Mouse (Mus musculus) liver, postnatal 0 days (tissue): ENCODE measurements around the gene Tgfb3. TPM values are rescaled to one million over a fixed set of nuclear protein-coding genes. Genes with fewer than 3 reads are reported as not detected.

Experiments
- ATAC-seq: fragments of 200-750 bp; cut with Nextera tagmentation; 2 replicates; pipeline ENCODE4 v1.8.0; 2017; ENCODE audit warnings: mild to moderate bottlenecking, moderate library complexity
- DNase-seq: peaks from one replicate; pipeline ENCODE4 v3.0.0-alpha.2; 2016
- H3K27ac ChIP-seq: fragments of 300-500 bp; sonication (generic); 2 replicates; pipeline ENCODE4 v1.5.1; 2014; ENCODE audit warnings: antibody characterized with exemption, moderate library complexity, mild to moderate bottlenecking, low read depth
- H3K27me3 ChIP-seq: fragments of 300-500 bp; sonication (generic); 2 replicates; pipeline ENCODE4 v1.6.1; 2014; ENCODE audit warnings: low read length, control low read depth, mixed read lengths; ENCODE audit not compliant: insufficient read depth
- H3K36me3 ChIP-seq: fragments of 300-500 bp; sonication (generic); replicated peaks from 2 replicates; pipeline ENCODE4 v1.6.1; 2014; ENCODE audit warnings: mild to moderate bottlenecking, control low read depth, low read length, moderate library complexity, mixed read lengths; ENCODE audit not compliant: insufficient read depth
- H3K4me1 ChIP-seq: fragments of 300-500 bp; sonication (generic); 2 replicates; pipeline ENCODE4 v1.6.1; 2014; ENCODE audit warnings: antibody characterized with exemption, mild to moderate bottlenecking, control low read depth; ENCODE audit not compliant: insufficient read depth
- H3K4me2 ChIP-seq: fragments of 300-500 bp; sonication (generic); 2 replicates; pipeline ENCODE4 v1.6.1; 2014; ENCODE audit warnings: low read depth, mild to moderate bottlenecking, low read length, moderate library complexity, mixed read lengths
- H3K4me3 ChIP-seq: fragments of 300-500 bp; sonication (generic); 2 replicates; pipeline ENCODE4 v1.5.1; 2014; ENCODE audit warnings: low read depth, low read length
- H3K9ac ChIP-seq: fragments of 300-500 bp; sonication (generic); replicated peaks from 2 replicates; pipeline ENCODE4 v1.6.1; 2014; ENCODE audit warnings: mild to moderate bottlenecking, moderate library complexity
- H3K9me3 ChIP-seq: fragments of 300-500 bp; sonication (generic); 2 replicates; pipeline ENCODE4 v1.6.1; 2016; ENCODE audit warnings: mild to moderate bottlenecking, control low read depth, low read length, mixed read lengths
- CTCF ChIP-seq: sonication (generic); IDR thresholded peaks from 2 replicates; pipeline ENCODE4 v1.5.1; 2016; ENCODE audit warnings: antibody characterized with exemption, low read depth
- EP300 ChIP-seq: IDR thresholded peaks from 2 replicates; pipeline ENCODE4 v1.6.1; 2016; ENCODE audit warnings: antibody characterized with exemption, low read depth, mild to moderate bottlenecking
- WGBS: fragments of 180-500 bp; shearing (Covaris S2); extraction: QIAGEN DNeasy Blood & Tissue Kit; methylation state at CpG from one replicate; pipeline ENCODE4 v1.1.7; 2014; ENCODE audit not compliant: insufficient replicate concordance; 5-methylcytosine and 5-hydroxymethylcytosine counted together
- polyA plus RNA-seq: library from polyadenylated mRNA; unstranded; fragments of >200 nt; fragmentation: Nextera tagmentation; extraction: Ambion mirVana; gene quantifications from 2 replicates; pipeline ENCODE4 v1.2.1, GENCODE M21; 2015

Tgfb3 gene
- 0.94 and 1.2 TPM in 2 replicates for polyA plus RNA-seq

GRCm38 (mm10) chr12:86078553-86079201 lies at the start of gene Tgfb3:
TSS of gene Tgfb3 (minus strand) at chr12:86079041.
- ATAC-seq (peak; percentile 56), DNase-seq (peak; percentile 39)
- peaks cover 14% of the 10 kb centered on the region for H3K27me3 ChIP-seq

GRCm38 (mm10) chr12:86128122-86128521 lies 49.3 kb upstream of the Tgfb3 start:
- Histone ChIP-seq H3K36me3 (no peaks in the 10 kb centered on the region), H3K27ac (no peak overlapping the region), H3K9ac (no peak overlapping the region), H3K4me2 (no peak overlapping the region), H3K4me1 (peaks cover 5% of the 10 kb centered on the region; the same call in 1 of the 2 replicates), H3K27me3 (no peaks in the 10 kb centered on the region), H3K4me3 (no peak overlapping the region), H3K9me3 (no peaks in the 10 kb centered on the region)
- 52% methylated on average over 6 of the region's 6 CpGs for WGBS
- ATAC-seq (peak; percentile 56), DNase-seq (no peak)
- no peak for TF ChIP-seq EP300
- TF ChIP-seq CTCF = no peak

More at GRCm38 (mm10) chr12:86078553-86079201, at the start of gene Tgfb3:
- no peaks in the 10 kb centered on the region for H3K9me3 ChIP-seq
- 4% methylated on average over 25 of the region's 25 CpGs for whole genome bisulfite sequencing
- no peaks in the 10 kb centered on the region for H3K36me3 ChIP-seq
- H3K4me1 ChIP-seq = 0 out of 2 replicates have a peak, but pooled peaks cover 5% of the 10 kb centered on the region
- TF ChIP-seq CTCF = no peak
- no peak for TF ChIP-seq EP300
- H3K4me3 ChIP-seq = peak within 1 kb of the TSS; percentile 51
- peak within 1 kb of the TSS; percentile 82 for H3K4me2 ChIP-seq
- H3K27ac ChIP-seq = 0 out of 2 replicates have a peak within 1 kb of the TSS, but pooled peaks have one; percentile 13
- H3K9ac ChIP-seq = peak within 1 kb of the TSS; percentile 32

GRCm38 (mm10) chr12:86124016-86124415 lies 45.2 kb upstream of the Tgfb3 start:
- no peak for ATAC-seq
- Histone ChIP-seq H3K36me3 (no peaks in the 10 kb centered on the region), H3K4me3 (no peak overlapping the region), H3K9me3 (no peaks in the 10 kb centered on the region), H3K9ac (no peak overlapping the region), H3K4me2 (no peak overlapping the region), H3K27me3 (no peaks in the 10 kb centered on the region), H3K4me1 (peaks cover 5% of the 10 kb centered on the region; the same call in 1 of the 2 replicates), H3K27ac (no peak overlapping the region)
- 67% methylated on average over 6 of the region's 6 CpGs for WGBS
- TF ChIP-seq EP300 (no peak), CTCF (no peak)
- DNase-seq = no peak

- H3K36me3 ChIP-seq = no peaks in the 10 kb centered on the region
- ATAC-seq = no peak
- 78% methylated on average over 15 of the region's 15 CpGs for WGBS
Measured at GRCm38 (mm10) chr12:86116295-86116835, 37.5 kb upstream of the Tgfb3 start.

GRCm38 (mm10) chr12:86110637-86111036 lies 31.8 kb upstream of the Tgfb3 start:
- WGBS = 82% methylated on average over 2 of the region's 2 CpGs
- Histone ChIP-seq H3K4me2 (no peak overlapping the region), H3K9ac (no peak overlapping the region), H3K27me3 (no peaks in the 10 kb centered on the region), H3K4me3 (no peak overlapping the region), H3K27ac (no peak overlapping the region), H3K4me1 (no peaks in the 10 kb centered on the region), H3K9me3 (no peaks in the 10 kb centered on the region), H3K36me3 (no peaks in the 10 kb centered on the region)
- peak; percentile 61 for TF ChIP-seq CTCF
- no peak for TF ChIP-seq EP300
- DNase-seq (peak; percentile 29), ATAC-seq (no peak)

More at GRCm38 (mm10) chr12:86116295-86116835, 37.5 kb upstream of the Tgfb3 start:
- Histone ChIP-seq H3K4me3 (no peak overlapping the region), H3K9me3 (no peaks in the 10 kb centered on the region), H3K27me3 (no peaks in the 10 kb centered on the region), H3K27ac (no peak overlapping the region), H3K4me1 (no peaks in the 10 kb centered on the region), H3K4me2 (no peak overlapping the region), H3K9ac (no peak overlapping the region)
- TF ChIP-seq EP300 (no peak), CTCF (no peak)
- no peak for DNase-seq

GRCm38 (mm10) chr12:86109531-86109930 lies 30.7 kb upstream of the Tgfb3 start:
- Histone ChIP-seq H3K27me3 (no peaks in the 10 kb centered on the region), H3K4me3 (no peak overlapping the region), H3K4me1 (no peaks in the 10 kb centered on the region), H3K36me3 (no peaks in the 10 kb centered on the region), H3K9me3 (no peaks in the 10 kb centered on the region), H3K9ac (no peak overlapping the region), H3K4me2 (no peak overlapping the region), H3K27ac (no peak overlapping the region)
- WGBS = 69% methylated on average over 4 of the region's 4 CpGs
- TF ChIP-seq CTCF (no peak), EP300 (no peak)
- DNase-seq (no peak), ATAC-seq (no peak)
